Mouse (Mus musculus) fibroblast of lung, adult 2 months (primary cell): ENCODE results near the gene Fah.

ENCODE experiments used
- DNase-seq: peaks from one replicate; pipeline ENCODE4 v3.0.0-alpha.2; 2011; ENCODE audit warnings: low read depth

The Fah gene

DNA sequence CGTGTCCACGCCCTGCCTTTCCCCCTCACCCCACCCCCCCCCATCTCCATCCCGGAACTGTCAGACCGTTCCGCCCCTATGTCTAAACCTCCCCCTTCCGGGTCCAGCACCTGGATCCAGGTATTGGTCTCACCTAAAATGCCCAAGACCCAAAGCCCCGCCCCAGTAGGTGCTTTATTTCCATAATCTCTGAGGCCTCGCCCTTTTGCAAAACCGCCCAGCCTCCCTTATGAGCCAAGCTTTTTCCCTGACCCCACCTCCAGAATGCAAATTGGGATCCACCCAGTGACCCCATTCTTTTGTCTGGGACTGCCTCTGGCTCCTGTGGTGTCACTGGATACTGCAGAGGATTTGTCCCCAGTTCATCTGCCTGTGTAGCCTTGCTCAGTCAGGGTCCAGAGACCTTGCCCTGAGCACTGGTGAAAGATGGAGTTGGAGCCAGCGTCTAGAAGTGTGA lies at the start of gene Fah:
Gene Fah, minus strand, starts transcription at position 430 of the 457 bp plus-strand sequence.
- DNase-seq: no peak

DNA sequence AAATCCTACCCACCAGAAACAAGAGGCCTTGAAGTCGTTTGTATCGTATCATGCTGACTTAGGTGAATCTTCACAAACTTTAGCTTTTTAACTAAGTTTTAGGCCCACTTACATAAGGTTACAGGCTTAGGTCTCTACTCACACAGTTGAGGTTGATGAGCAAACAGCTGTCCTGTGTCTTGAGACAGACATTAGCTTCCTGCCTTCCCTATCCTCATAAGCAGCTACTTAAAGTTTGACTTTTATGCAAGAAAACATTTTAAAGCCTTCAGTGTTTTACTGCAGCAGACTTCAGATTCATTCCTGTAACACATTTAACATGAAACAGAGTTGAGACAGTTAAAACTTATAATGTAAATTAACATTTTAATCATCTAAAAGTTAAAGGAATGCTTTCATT lies 46.2 kb upstream of the Fah start:
- DNase-seq: no peak

DNA sequence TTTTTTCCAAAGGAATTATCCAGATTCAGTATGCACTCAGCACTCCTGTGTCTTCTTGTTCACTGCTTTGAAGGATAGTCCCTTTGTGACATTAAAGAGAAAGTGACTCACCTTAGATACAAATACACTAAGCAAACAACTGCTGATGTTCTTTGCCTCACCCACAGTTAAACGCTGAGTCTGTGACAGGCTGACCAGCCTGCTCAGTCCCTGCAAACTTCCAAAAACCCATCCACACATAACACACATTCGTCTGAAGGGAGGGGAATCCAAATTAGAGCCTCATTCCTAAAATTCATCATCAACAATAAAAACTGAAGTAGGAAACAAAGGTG lies 45.4 kb upstream of the Fah start:
- no peak for DNase-seq

- no peak for DNase-seq
These were observed 44.9 kb upstream of the Fah start for GRCm38 (mm10) chr7:84651303-84651986.

GRCm38 (mm10) chr7:84649016-84649415 lies 42.5 kb upstream of the Fah start:
- no peak for DNase-seq

DNA sequence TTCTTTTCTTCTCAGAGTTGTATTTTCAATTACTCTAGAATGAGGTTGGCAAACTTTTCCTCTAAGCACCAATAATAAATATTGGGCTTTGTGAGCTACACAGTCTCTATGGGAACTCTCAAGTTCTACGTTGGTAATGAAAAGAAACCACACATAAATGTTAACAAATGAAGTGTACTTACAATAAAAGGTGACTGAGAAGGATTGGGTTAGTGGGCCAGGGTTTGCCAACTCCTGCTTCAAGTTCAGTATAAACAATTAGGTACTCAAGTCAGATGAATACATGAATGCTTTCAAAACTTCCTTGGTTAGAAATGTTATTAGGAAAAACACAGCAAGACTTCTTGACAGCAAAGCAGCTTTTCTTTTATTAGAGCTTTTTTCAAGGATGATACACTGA lies 39.7 kb upstream of the Fah start:
- DNase-seq: no peak

- no peak for DNase-seq
These were observed 36.9 kb upstream of the Fah start for GRCm38 (mm10) chr7:84643270-84643998.

DNA sequence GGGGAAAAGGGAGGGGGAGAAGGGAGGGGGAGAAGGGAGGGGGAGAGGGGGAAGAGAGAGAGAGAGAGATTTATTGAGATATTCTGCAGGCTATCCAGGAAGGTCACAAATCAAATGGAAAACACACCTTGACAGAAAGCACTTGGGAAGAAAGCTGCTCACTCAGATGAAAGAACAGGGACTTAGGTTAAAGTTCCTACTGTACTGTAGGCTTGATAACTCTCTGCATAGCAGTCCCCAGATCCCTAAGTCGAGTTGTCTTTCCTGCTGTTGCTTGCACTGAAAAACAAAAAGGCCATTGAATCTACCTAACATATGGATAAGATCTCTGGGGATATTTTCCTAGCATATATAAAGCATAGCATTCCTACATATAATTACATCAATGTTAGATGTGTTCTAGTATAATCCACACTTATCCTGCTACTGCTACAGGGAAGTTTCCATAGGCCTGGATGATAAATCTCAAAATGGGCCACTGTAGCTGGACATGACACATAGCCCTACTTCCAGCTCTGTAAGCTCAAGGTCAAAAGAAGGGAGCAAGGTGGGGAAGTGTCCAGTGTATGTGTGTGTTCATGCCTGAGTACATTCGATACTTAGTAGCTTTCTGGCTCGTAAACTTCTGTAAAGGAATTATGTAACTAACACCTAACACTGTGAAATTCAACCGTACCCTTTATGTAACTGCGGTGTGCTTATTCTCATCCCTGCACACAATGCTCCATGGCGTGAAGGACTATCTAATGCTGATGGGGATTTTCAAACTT lies 35.8 kb upstream of the Fah start:
- no peak for DNase-seq

DNA sequence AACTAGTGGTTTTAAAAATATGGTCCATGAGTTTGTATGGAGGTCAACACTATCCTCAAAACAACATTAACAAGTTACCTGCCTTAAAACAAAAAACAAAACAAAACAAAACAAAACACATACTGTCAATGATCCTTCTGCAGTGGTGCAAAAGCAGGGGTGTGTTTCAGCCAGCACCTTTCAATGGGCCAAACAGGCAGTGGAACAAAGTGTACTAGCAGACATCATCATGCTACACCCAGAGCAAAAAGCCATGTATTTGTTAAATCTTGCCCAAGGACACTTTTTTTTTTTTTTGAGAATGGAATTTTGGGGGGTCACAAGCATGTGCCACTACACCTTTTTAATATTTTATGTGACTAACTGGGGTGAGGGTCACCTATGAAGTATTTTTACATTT lies 30.4 kb upstream of the Fah start:
- no peak for DNase-seq

DNA sequence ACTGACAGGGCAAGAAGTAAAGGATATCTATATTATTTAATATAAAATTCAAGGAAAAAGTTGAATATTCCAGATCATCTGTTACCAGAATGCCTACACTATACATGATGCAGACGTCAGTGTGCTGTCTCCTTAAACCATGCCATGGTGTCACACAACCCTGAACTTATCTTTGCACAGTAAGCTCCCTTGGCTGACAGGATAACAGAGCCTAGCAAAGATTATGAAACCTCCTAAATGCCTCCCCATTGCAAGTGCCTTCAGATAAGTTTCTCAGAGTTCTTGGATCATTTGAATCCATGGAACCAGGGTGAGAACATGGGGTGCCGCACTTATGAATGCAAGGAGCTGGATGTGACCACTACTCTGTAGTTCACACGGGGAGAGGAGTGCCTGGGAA lies 25.4 kb upstream of the Fah start:
- no peak for DNase-seq

GRCm38 (mm10) chr7:84623718-84624117 lies 17.2 kb upstream of the Fah start:
- no peak for DNase-seq

DNA sequence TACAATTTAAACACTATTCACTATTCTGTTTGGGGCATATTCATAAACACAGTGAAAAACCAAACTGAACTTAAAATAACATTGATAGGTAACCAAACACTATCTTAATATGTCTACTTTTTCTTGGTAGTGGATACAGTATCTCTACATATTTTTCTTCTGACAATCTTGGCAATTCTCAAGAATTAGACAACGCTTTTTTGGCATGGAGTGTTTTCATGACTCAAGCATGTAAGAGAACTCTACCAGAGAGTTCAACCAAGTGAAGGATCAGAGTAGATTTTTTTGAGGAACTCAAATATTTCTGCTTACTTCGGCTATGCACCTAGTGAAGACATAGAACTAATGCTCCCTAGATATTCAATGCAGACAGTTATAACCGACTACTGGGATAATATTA lies 14.4 kb upstream of the Fah start:
- no peak for DNase-seq

GRCm38 (mm10) chr7:84618951-84619350 lies 12.4 kb upstream of the Fah start:
- no peak for DNase-seq

GRCm38 (mm10) chr7:84612445-84612844 lies 5.9 kb upstream of the Fah start:
- no peak for DNase-seq

- no peak for DNase-seq
These were observed 5.1 kb upstream of the Fah start for GRCm38 (mm10) chr7:84611609-84612008.

DNA sequence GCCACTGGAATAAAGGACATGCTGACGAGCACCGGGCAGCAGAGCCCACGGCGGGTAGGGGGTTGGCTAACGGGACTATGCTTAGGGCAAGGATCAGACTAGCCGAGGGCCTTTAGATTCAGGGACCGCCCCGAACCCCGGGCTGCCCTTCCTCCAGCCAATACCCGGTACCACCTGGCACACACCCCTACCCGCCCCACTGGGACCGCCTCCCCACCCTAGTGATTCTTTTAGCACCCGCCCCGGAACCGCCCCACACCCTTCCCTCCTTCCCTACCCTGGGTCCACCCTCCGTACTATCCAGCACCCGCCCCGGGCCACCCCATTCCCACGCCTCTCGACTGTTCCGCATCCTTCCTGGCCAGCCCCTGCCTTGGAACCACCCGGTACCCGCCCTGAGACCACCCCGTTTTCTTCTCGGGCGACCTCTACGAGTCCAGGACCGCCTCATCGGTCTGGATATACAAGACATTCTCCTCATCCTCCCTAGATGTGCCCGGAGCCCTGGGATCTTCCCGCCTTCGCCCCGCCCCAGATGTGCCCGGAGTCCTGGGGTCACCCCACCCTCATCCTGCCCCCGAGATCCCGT lies 724 bp downstream of the Fah start:
- no peak for DNase-seq

- DNase-seq: no peak
These were observed 1.4 kb downstream of the Fah start for GRCm38 (mm10) chr7:84605033-84605687.

DNA sequence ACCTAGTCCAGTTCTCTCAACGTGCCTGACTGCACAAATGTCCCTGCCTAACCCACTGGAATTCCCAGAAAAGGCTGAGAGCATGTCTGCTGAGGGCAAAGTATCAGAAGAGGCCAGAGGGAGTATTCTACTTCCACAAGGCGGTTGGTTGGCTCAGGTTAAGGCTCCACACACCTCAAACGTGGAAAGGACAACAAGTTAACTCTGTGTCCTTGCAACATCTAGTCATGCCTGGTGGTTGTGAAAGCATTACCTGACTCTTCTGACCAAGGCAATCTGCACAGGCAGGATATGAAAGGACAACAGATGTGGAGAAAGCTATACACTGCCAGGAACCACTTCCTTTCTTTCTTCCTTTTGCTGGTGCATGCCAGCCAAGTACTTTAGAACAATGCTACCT lies 2.0 kb downstream of the Fah start:
- no peak for DNase-seq

DNA sequence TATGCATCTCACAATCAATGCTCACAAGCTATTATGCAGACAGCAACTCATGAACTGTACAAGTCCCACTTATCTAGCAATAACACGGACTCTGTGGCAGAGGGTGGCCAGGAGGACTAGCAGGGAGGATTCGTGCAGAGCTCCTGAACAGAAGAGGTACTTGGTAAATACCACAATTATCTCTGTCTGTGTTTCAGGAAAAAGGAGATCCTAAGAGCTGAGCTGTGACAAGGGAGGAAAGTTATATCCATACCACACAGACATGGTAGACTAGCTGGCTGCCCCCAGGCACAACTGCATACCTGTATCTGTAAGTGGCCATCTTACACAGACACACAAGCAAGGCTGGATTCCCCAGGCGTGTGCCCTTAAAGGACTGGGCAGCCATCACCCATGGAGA lies 5.2 kb downstream of the Fah start:
- no peak for DNase-seq

GRCm38 (mm10) chr7:84600631-84601030 lies 5.9 kb downstream of the Fah start:
- no peak for DNase-seq

GRCm38 (mm10) chr7:84596633-84597032 lies 9.9 kb downstream of the Fah start:
- DNase-seq: no peak

GRCm38 (mm10) chr7:84596002-84596401 lies 10.5 kb downstream of the Fah start:
- no peak for DNase-seq
